Mouse (Mus musculus): ENCODE data around the gene 1700018B08Rik.

1700018B08Rik gene

DNA sequence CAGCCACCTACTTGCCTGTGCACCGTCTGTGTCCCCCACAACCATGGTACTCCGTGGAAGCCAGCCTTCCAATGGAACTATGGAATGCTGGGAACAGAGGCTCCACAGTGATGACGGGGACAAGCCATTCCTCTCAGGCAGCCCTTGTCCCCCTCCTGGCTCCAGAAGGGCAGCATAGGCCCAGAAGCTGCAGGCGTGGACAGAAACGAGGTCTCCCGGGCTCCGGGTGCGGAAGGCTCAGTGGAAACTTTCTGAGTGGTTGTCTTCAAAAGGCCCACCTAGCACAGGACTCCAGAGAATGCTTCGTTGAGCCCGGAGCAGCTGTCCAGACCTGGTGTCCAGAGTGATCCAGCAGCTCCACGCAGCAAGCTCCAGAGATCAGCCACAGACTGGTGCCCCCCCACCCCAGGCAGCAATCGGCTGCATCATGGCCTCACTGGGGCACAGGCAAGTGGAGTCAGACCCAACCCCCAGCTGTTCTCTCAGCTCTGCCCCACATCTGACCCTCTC, at the start of gene 1700018B08Rik:
Gene 1700018B08Rik, minus strand, starts transcription at position 45 of the 510 bp plus-strand sequence.
- in situ Hi-C loops (cut with MseI, MboI) = loop anchor here in 1 of 2 experiments (10.0 kb wide), 1 partner anchor 50 kb away; the partner anchor contains the start of gene Map1lc3b

DNA sequence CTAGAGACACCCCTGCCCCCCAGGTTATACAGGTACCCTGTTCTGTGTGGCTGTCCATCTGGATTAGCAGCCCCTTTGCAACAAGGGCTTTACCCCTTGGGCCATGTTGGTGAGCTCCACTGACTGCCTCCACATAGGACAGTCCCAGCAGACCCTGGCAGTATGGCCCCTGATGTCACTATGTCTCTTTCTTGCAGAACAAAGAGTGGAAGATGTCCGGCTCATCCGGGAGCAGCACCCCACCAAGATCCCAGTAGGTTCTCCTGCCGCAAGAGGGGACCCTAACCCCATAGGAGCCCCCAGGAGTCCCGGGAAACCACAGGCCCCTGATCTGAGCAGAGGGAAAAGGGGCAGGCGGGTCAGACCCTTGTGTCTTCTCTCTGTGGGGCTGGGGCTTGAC, 49.2 kb upstream of the 1700018B08Rik start:
- in situ Hi-C loops (cut with MseI, MboI) = loop anchor here in 1 of 2 experiments (10.0 kb wide), 1 partner anchor 48 kb away; the partner anchor contains the start of gene 1700018B08Rik

DNA sequence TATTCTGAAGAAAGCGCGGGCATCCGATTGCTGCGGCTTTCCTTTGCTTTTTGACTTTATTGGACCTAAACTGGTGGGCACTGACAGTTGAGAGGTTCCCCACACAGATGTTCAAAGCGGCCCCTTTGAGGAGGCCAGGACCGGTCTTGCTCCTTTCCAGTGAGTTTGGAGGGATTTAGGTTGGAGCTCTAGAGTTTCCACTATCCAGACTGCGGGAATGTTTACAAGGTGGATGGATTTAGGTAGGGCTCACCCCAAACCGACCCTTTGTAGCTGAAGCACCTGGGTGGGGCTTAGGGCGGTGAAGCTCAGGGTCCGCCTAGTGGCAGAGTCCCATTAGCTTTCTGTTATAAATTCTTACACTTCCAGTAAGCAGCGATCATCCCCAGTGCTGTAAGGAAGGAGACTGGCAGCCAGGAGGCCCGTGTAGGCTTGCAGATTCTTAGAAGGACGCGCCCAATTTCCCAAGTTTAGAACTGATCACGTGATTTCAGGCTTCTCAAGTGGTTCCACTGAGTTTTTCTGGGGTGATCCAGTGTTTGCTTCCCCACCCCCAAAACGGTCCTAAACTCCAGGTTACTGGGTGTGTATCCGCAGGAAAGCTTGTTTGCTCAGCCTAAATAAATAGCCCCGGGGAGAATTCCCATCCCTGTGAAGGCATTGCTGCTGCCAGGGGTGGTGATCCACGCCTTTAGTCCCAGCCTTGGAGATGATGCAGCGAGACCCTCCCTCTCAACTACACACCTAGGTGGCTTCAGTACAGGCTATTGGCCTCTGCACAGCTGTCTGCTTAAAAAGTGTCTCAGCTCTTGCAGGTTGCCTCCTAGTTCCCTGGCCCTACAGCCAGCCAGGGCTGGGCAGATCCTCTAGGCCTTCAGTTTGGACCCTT, 47.3 kb upstream of the 1700018B08Rik start:
- in situ Hi-C loops (cut with MseI, MboI) = loop anchor here in 1 of 2 experiments (10.0 kb wide), 1 partner anchor 47 kb away; the partner anchor contains the start of gene 1700018B08Rik

DNA sequence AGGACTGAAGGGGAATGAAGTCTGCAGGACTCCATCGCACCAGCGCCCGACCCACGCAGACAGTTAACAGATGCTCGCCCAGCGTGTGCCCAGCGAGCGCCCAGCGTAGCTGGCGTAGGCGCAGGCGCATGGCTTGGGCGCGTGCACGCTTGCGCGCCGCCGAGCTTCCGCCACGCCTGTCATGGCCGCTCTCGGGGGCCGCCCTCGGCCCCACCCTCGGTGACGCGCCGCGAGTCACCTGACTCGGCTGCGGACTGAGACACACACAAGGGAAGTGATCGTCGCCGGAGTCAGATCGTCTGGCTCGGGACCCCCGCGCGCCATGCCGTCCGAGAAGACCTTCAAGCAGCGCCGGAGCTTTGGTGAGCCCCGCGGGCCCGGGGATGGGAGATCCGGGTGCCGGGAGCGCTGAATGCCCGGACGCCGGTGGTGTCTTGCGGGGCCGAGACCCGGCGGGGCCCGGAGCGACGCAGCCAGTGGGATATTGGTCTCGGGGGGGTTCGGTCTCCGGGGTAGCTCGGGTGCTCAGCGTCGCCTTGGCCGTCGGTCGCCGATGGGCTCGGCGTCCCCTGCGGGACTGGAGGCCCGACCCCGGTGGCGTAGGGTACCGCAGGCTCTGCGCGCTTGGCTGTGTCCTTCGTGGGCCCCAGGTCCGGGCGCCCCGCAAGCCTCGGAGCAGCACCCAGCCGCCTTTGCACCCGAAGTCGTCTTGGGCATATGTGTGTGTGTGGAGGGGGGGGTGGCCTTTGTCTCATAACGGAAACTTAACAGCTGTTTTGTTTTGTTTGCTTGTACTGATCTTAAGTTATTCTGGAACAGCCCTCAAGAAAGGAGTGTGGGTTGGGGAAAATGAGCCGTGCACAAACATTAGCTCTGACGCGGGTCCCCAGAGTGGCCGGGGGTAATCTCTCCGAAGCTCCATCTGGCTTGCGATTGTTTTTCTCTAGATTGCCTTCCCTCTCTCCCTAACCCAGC, 46.4 kb upstream of the 1700018B08Rik start, which contains the start of gene Map1lc3b:
Gene Map1lc3b, plus strand, starts transcription at position 159 of the 975 bp plus-strand sequence.
- in situ Hi-C loops (cut with MseI, MboI) = loop anchor here in 1 of 2 experiments (10.0 kb wide), 1 partner anchor 46 kb away; the partner anchor contains the start of gene 1700018B08Rik

DNA sequence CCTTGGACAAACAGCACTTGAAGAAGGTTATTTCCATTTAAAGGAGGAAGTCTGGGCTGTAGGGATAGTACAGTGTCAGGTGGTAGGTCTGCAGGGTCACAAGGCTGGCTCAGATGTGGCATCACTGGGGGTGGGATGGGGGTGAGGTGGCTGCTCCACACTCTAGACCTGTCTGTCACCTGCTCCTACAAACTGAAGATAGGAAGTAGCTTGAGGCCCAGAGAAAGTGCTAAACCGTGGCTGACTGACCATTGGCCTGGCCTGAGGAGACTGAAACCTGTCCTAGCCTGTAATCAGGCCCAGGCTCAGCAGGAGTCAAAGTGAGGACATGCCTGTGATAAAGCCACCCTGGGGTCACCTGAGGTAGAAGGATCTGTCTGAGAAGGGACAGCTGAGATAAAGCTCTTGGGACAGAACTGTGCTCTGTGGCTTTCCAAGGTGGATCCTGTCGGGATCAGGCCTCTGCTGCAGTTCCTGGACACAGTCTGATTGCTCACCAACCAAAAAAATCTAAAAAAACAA, 45.1 kb upstream of the 1700018B08Rik start:
- in situ Hi-C loops (cut with MseI, MboI) = no loop called here

DNA sequence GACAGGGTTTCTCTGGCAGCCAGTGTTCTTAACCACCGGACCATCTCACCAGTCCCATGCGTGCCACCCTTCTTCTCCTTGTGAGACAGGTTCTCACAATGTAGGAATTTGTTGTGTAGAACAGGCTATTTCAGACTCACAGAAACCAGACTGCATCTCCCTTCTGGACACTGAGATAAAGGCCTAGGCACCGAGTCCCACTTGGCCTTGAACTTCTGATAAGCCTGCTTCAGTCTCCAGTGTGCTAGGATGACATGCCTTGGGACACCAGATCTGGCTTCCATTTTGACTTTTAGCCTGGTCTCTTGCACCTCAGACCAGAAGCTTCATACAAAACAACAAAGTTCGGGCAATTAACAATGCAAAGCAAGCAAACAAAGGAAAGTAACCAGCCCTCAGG, 44.6 kb upstream of the 1700018B08Rik start:
- in situ Hi-C loops (cut with MseI, MboI) = no loop called here

DNA sequence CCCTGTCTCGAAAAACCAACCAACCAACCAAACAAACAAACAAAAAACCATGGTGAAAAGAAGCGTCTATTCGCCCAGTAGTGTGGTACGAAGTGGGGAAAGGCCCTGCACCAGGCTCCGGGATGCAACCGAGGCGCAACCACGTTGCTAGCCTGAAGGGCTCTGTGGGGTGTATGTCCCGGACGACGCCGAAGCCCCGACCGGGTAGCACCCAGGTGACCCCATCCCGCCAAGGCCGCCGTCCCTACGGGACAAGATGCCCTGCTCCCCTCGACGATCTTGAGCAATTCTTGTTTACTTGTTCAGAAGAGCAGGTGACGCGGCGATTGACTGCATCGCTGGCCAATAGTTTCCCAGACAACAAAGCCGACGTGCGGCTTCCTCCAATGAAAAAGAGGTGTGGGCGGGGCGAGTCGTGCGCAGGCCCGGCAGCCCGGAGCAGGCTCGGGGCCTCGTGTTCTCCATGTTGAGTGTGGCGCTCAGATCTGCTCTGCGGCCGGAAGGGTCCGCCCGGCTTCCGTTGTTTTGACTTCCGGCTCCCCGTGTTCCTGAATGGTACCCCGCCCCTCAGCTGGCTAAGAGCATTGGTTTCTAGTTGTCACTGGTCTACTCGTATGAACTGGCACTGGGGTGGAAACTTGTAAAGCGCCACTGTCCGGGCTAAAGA, 41.2 kb upstream of the 1700018B08Rik start:
- in situ Hi-C loops (cut with MseI, MboI) = no loop called here

DNA sequence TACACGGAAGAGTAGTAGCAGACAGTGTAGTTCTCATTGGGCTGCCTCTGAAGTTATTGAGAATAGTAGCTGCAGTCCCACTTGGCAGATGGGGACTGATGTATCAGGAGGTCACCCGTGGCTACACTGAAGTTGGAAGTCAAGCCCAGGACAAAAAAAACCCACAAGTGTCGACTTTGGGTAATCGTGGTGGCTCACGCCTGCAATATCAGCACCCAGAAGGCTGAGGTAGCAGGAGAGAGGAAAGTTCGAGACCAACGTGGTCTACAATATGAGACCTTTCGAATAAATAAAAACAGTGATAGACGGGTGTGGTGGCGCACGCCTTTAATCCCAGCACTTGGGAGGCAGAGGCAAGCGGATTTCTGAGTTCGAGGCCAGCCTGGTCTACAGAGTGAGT, 40.6 kb upstream of the 1700018B08Rik start:
- in situ Hi-C loops (cut with MseI, MboI) = no loop called here

DNA sequence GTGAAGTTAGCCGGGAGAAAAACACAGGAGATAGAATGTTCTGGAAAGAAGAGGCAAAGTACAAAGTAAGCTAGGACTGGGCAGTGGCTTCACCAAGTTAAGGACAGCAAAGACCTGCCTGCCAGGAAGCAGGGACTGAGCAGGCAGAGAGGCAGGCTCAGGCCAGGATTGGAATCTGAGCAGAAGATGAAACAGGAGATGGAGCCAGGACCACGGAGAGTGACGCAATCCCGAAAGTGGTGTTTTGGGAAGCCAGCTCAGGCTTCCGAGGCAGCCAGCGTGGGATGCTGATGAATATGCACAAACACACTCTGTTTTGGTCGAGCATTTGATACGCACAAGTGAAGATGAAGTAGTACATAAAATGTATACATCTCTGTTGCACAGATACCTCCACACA, 39.5 kb upstream of the 1700018B08Rik start:
- in situ Hi-C loops (cut with MseI, MboI) = no loop called here

DNA sequence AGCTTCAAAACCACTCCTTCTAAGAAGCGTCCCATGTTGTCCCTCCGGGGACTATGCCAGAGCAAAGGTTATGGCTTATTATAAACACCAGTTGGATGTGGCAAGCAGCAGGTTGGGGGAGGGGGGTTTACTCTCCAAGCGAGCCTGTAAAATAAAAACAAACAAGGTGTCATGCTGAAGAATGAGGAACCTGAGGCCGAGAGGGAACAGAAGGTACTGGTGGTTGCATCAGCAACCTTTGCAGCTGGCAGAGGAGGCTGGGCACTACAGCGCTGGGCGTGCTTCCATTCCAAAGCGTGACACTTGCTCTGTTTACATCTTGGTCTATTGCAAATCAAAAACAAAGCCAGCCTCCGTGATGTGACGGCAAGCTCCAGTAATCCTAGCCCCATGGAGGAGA, 36.3 kb upstream of the 1700018B08Rik start:
- in situ Hi-C loops (cut with MseI, MboI) = no loop called here

DNA sequence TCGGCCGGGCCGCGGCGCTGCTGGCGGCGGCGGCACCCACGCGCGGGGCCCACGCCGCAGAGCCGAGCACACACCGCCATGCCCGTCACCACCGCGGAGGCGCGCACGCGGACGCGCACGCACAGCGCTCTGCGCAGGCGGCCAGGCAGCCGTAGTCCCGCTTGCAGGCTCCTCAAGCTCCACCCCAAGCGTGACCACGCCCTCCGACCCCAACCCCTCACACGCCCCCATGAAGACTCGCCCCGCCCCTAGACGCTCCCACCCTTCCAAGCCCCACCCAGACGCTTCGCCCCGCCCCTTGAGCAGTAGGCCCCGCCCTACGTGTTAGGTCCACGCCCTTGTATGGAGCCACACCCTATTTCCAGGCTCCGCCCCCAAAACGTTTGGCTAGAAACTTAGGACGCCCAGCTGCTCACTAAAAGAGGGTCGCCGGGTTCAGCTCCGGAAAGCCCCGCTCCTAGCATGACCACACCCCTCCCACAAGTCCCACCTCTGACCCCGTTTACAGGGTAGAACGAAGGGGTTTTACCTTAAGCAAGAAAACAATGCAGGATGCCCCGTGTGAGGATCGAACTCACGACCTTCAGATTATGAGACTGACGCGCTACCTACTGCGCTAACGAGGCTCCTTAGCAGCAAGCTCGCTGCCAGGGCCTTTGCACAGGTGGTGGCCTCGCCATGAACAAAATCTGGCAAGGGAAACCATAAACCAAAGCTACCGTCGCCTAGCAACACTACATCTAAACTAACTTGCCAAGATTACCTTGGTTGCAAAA, 34.7 kb upstream of the 1700018B08Rik start, which contains the start of gene Fbxo31:
Gene Fbxo31, minus strand, starts transcription at position 131 of the 776 bp plus-strand sequence.
- in situ Hi-C loops (cut with MseI, MboI) = no loop called here

DNA sequence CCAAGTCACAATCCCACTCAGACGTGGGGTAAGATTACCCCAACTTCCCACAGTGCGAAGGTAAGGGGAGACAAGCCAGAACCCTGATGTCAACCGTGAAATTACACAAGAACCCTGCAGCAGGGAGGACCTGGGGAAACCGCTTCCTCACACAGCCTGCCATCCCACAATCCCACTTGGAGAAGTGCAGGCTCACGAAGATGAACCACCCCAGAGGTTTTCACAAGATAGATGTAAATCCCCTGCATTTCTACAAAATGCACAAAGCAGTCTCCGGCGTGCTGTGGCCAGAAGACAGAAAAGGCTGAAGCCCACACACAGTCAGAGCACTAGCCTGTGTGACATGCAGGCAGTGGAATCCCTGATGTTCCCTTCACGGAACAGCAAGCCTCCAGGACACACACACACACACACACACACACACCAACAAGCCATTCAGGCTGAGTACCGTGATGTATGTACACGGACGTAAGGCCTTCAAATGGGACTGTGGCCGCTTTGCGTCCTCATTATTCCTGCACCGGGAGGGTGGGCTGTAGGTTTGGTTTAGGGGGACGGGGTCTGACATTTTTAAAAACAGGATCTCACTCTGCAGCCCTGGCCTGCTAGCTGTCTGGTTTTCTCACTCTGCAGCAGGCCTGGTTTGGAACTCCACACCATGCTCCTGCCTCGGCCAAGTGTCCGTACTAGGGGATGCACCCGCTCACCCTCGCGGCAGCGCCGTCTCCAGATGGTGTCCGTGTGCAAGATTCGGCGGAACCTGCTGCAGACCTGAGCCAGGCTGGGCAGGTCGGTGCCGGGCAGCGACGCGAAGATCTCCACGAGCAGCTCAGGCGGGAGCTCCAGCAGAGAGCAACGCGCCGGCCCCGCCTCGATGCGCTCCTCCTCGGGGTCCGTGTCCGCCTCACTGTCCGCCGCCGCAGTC, 33.9 kb upstream of the 1700018B08Rik start:
- in situ Hi-C loops (cut with MseI, MboI) = no loop called here

DNA sequence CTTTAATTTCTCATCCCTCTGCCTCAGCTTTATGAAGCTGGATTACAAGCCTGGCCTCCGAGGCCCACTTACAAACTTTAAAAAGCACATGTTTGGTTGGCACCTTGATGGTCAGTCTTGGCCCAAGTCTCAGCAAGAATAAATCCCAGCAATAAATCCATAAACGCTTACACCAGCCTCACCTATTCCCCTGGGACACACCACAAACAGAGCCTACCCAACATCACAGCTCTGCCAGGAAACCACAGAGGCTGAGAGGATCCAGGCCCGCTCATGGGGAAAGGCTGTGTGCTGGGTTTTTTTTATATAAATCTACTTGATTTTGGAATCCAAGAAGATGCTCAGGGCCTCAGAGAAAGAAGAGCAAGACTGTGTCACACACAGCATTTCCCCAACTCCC, 31.5 kb upstream of the 1700018B08Rik start:
- in situ Hi-C loops (cut with MseI, MboI) = no loop called here

DNA sequence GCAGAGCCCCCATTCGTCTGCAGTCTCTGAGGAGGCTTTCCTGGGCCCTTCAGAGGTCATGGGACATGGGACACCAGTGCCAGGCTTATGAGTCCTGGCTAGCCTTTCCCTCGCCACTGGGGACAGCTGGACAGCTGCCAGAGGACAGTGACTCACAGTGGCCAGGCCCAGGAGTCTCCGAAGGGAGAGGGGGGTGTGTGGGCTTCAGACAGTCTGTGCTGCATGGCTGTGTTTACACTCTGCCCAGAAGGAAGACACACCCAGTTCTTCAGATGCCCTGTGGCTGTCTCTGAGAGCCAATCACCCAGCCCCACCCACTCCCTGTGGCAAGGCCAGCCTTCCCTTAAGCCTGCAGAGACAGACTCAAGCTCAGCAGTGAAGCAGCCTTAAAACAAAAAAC, 29.2 kb upstream of the 1700018B08Rik start:
- in situ Hi-C loops (cut with MseI, MboI) = no loop called here

DNA sequence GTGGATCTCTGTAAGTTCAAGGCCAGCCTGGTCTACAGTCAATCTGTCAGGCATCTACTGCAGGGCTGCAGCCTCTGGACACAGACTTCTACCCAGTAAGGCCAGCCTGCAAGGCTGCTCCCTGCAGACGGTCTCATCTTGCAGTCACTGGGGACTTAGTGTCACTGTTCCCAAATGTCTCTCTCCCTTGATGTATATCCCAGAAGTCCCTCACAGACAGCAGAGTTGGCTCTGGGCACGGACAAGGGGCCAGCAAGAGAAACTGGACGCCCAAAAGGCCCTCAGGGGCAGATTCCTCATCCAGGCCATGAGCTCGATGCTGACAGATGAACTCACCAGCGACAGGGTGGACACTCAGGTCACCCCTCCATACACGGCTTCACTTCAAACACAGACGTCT, 28.0 kb upstream of the 1700018B08Rik start:
- in situ Hi-C loops (cut with MseI, MboI) = no loop called here

DNA sequence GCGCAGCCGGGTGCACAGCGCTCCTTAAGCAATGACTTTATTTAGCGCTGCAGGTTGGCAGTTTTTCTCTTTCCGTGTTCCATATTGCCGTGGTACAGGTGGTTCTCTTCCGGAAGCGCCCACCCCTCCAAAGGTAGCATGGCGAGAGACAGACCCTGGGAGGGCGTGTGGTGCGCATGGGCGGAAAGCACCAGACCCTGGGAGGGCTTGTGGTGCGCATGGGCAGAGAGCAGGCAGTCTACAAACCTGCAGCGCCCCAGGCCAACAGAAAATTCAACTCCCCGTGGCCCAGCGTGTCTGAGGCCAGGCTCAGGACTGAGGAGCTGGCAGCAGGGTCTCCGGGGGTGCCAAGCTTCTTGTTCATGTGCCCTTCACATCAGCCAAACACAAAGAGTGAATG, 26.7 kb upstream of the 1700018B08Rik start:
- in situ Hi-C loops (cut with MseI, MboI) = no loop called here

DNA sequence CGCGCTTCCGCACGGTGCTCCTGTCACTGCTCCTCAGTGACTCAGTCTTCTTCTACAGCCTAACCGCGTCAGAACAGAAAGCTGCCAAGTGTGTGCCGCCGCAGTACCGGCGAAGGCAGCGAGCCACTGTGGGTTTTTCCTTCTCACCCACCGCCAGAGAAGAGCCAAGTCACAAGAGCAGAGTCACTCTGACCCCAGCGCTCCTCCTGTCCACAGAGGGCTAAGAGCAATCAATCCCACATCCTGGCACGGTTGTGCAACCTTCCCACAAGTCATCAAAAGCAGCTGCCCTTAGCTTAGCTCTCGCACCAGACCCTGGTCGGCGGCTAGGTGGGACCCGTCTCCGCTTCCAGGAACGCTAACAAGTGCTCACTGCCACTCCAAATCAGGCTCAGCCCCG, 26.2 kb upstream of the 1700018B08Rik start:
- in situ Hi-C loops (cut with MseI, MboI) = no loop called here

DNA sequence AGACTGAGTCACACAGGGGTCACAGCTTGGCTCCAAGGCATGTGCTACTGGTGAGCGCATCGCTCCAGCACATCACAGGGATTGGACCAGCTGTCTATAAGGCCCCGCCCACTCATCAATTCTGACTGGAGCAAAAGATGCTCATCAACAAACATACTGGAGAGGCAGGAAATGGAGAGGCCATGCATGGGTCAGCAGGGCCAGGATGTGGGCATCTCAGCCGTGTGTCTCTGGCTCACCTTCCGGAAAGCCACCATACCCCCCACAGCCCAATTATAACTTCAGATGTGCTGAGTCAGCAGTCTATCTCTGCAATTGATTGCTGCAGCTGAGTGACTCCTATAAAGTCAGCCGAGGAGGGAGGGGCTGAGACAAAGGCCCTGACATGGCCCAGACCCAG, 24.2 kb upstream of the 1700018B08Rik start:
- in situ Hi-C loops (cut with MseI, MboI) = no loop called here

DNA sequence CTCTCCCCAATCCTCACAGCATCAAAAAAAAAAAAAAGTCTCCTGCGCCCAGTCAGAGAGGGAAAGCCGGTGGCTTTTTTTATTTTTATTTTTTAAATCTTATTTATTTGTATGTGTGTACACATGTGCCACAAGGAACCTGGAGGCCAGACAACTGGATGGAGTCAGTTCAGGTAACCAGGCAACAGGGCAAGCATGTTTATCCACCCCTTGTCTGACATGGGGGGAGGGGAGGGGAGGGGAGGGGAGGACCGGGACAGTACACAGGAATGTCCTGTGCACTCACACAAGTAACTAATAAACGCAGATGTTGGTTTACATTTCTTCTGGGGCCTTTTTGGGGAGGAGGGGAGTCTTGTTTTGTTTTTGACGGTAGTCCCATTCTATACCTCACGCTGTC, 19.6 kb upstream of the 1700018B08Rik start:
- in situ Hi-C loops (cut with MseI, MboI) = no loop called here
